Mouse (Mus musculus) limb, embryonic 14.5 days (tissue): ENCODE results near the gene Scn5a. TPM values are rescaled to one million over a fixed set of nuclear protein-coding genes. Genes with fewer than 3 reads are reported as not detected.

Experiments
- ATAC-seq: fragments of 200-750 bp; cut with Nextera tagmentation; 2 replicates; pipeline ENCODE4 v1.8.0; 2017; ENCODE audit warnings: low read depth, moderate number of reproducible peaks, moderate TSS enrichment; ENCODE audit not compliant: low FRiP score
- DNase-seq: peaks from one replicate; pipeline ENCODE4 v3.0.0-alpha.2; 2015; ENCODE audit warnings: low spot score
- H3K27ac ChIP-seq: fragments of 300-500 bp; sonication (generic); replicated peaks from 2 replicates; pipeline ENCODE4 v1.5.1; 2014; ENCODE audit warnings: low read depth, mild to moderate bottlenecking, low read length, moderate library complexity, mixed read lengths
- H3K27me3 ChIP-seq: fragments of 300-500 bp; sonication (generic); 2 replicates; pipeline ENCODE4 v1.6.1; 2014; ENCODE audit warnings: low read length, mixed read lengths; ENCODE audit not compliant: control insufficient read depth, insufficient read depth
- H3K36me3 ChIP-seq: fragments of 300-500 bp; sonication (generic); 2 replicates; pipeline ENCODE4 v1.6.1; 2014; ENCODE audit warnings: mild to moderate bottlenecking, low read length, moderate library complexity, mixed read lengths; ENCODE audit not compliant: control insufficient read depth, insufficient read depth
- H3K4me1 ChIP-seq: fragments of 300-500 bp; sonication (generic); 2 replicates; pipeline ENCODE4 v1.6.1; 2014; ENCODE audit warnings: antibody characterized with exemption, low read length, mixed read lengths; ENCODE audit not compliant: control insufficient read depth, insufficient read depth
- H3K4me2 ChIP-seq: fragments of 300-500 bp; sonication (generic); replicated peaks from 2 replicates; pipeline ENCODE4 v1.6.1; 2014; ENCODE audit warnings: low read depth, mild to moderate bottlenecking, low read length, moderate library complexity; ENCODE audit not compliant: severe bottlenecking
- H3K4me3 ChIP-seq: fragments of 300-500 bp; sonication (generic); replicated peaks from 2 replicates; pipeline ENCODE4 v1.5.1; 2014; ENCODE audit warnings: low read length
- H3K9ac ChIP-seq: fragments of 300-500 bp; sonication (generic); 2 replicates; pipeline ENCODE4 v1.6.1; 2014; ENCODE audit warnings: mild to moderate bottlenecking, low read depth, low read length, moderate library complexity; ENCODE audit not compliant: severe bottlenecking
- H3K9me3 ChIP-seq: fragments of 300-500 bp; sonication (generic); 2 replicates; pipeline ENCODE4 v1.6.1; 2016; ENCODE audit warnings: low read length; ENCODE audit not compliant: control insufficient read depth
- POLR2A ChIP-seq: fragments of 200-500 bp; IDR thresholded peaks from 2 replicates; pipeline ENCODE4 v1.8.0; 2012; ENCODE audit warnings: inconsistent platforms, mild to moderate bottlenecking, moderate library complexity, borderline replicate concordance; ENCODE audit not compliant: insufficient read depth, insufficient read length; ENCODE audit errors: extremely low read depth
- WGBS: fragments of 180-500 bp; shearing (Covaris S2); extraction: QIAGEN DNeasy Blood & Tissue Kit; methylation state at CpG from one replicate; pipeline ENCODE4 v1.1.7; 2014; 5-methylcytosine and 5-hydroxymethylcytosine counted together
- polyA plus RNA-seq, 2 experiments: library from polyadenylated mRNA; depleted of rRNA in 1 of 2; stranded (reverse) in 1 of 2; unstranded in 1 of 2; fragments of >200 nt; fragmentation: Nextera tagmentation in 1 of 2; extraction: Ambion mirVana in 1 of 2; gene quantifications; 2 replicates each; pipeline versions ENCODE4 v1.2.1 to v1.2.3; 2012 to 2014

Scn5a gene
- polyA plus RNA-seq, 2 experiments, result 0.10 to 0.35 TPM

GRCm38 (mm10) chr9:119575732-119576131 is 3.1 kb downstream of the Scn5a start:
- no peaks in the 10 kb centered on the region for H3K36me3 ChIP-seq
- WGBS, result 51% methylated on average over 9 of the region's 9 CpGs
- H3K9me3 ChIP-seq, result no peaks in the 10 kb centered on the region
- 0 out of 2 replicates have a peak, but pooled peaks cover 4% of the 10 kb centered on the region for H3K4me1 ChIP-seq
- no peak for ATAC-seq
- no peak for TF ChIP-seq POLR2A
- H3K9ac ChIP-seq, result no peak overlapping the region
- no peak overlapping the region for H3K4me3 ChIP-seq
- DNase-seq, result no peak
- peaks cover 78% of the 10 kb centered on the region for H3K27me3 ChIP-seq
- no peak overlapping the region for H3K4me2 ChIP-seq
- no peak overlapping the region for H3K27ac ChIP-seq

- H3K4me1 ChIP-seq, result 0 out of 2 replicates have a peak, but pooled peaks cover 4% of the 10 kb centered on the region
- H3K4me2 ChIP-seq, result no peak overlapping the region
- no peak overlapping the region for H3K9ac ChIP-seq
- no peaks in the 10 kb centered on the region for H3K36me3 ChIP-seq
- DNase-seq, result no peak
- no peaks in the 10 kb centered on the region for H3K9me3 ChIP-seq
- WGBS, result 83% methylated on average over 7 of the region's 7 CpGs
- H3K4me3 ChIP-seq, result no peak overlapping the region
- no peak overlapping the region for H3K27ac ChIP-seq
- ATAC-seq, result no peak
- H3K27me3 ChIP-seq, result peaks cover 69% of the 10 kb centered on the region
- TF ChIP-seq POLR2A, result no peak
Measured at GRCm38 (mm10) chr9:119574366-119574765, 4.5 kb downstream of the Scn5a start.

GRCm38 (mm10) chr9:119573009-119573408 is 5.8 kb downstream of the Scn5a start:
- Histone ChIP-seq H3K4me1 (no peaks in the 10 kb centered on the region), H3K9me3 (no peaks in the 10 kb centered on the region), H3K9ac (no peak overlapping the region), H3K4me2 (no peak overlapping the region), H3K4me3 (no peak overlapping the region), H3K36me3 (no peaks in the 10 kb centered on the region), H3K27ac (no peak overlapping the region), H3K27me3 (peaks cover 56% of the 10 kb centered on the region)
- WGBS, result 45% methylated on average over 14 of the region's 14 CpGs
- DNase-seq, result no peak
- TF ChIP-seq POLR2A, result no peak
- ATAC-seq, result no peak

- Histone ChIP-seq H3K36me3 (no peaks in the 10 kb centered on the region), H3K4me3 (no peak overlapping the region), H3K9ac (no peak overlapping the region), H3K4me2 (no peak overlapping the region), H3K4me1 (no peaks in the 10 kb centered on the region), H3K27me3 (peaks cover 41% of the 10 kb centered on the region), H3K9me3 (no peaks in the 10 kb centered on the region), H3K27ac (no peak overlapping the region)
- DNase-seq (no peak), ATAC-seq (no peak)
- TF ChIP-seq POLR2A, result no peak
- WGBS, result 3% methylated on average over 14 of the region's 15 CpGs
Measured at GRCm38 (mm10) chr9:119571411-119571888, 7.4 kb downstream of the Scn5a start.

- no peak overlapping the region for H3K27ac ChIP-seq
- no peak overlapping the region for H3K4me2 ChIP-seq
- ATAC-seq (no peak), DNase-seq (no peak)
- no peak overlapping the region for H3K4me3 ChIP-seq
- H3K36me3 ChIP-seq, result no peaks in the 10 kb centered on the region
- no peak overlapping the region for H3K9ac ChIP-seq
- peaks cover 33% of the 10 kb centered on the region for H3K27me3 ChIP-seq
- 12% methylated on average over 9 of the region's 9 CpGs for WGBS
- H3K4me1 ChIP-seq, result no peaks in the 10 kb centered on the region
- TF ChIP-seq POLR2A, result no peak
- H3K9me3 ChIP-seq, result no peaks in the 10 kb centered on the region
Measured at GRCm38 (mm10) chr9:119570652-119571051, 8.2 kb downstream of the Scn5a start.

GRCm38 (mm10) chr9:119568732-119569131 is 10.1 kb downstream of the Scn5a start:
- Histone ChIP-seq H3K9ac (no peak overlapping the region), H3K27ac (no peak overlapping the region), H3K4me2 (no peak overlapping the region), H3K27me3 (peaks cover 19% of the 10 kb centered on the region), H3K4me3 (no peak overlapping the region), H3K4me1 (no peaks in the 10 kb centered on the region), H3K9me3 (no peaks in the 10 kb centered on the region), H3K36me3 (no peaks in the 10 kb centered on the region)
- no peak for TF ChIP-seq POLR2A
- no peak for ATAC-seq
- 70% methylated on average over 8 of the region's 8 CpGs for WGBS
- DNase-seq, result no peak
